Mouse (Mus musculus): Measurements from ENCODE around the gene Cx3cr1. TPM values are rescaled to one million over a fixed set of nuclear protein-coding genes. Genes with fewer than 3 reads are reported as not detected.

Cx3cr1 gene
- total RNA-seq (2021) (1 to 10 TPM; 1.2 to 3.7 TPM), polyA plus RNA-seq (2012; rRNA removed) (4.4 and 6.4 TPM in 2 replicates)
- long read RNA-seq, partial matches to known transcripts: 0 of 4 reads
- long read RNA-seq, other reads (novel, unspliced or antisense): 4 of 4 reads

GRCm38 (mm10) chr9:120069779-120070178 lies at the start of gene Cx3cr1:
Gene Cx3cr1 (minus strand): TSS chr9:120069879.
- Histone ChIP-seq H3K27me3 (ENCODE audit: control insufficient read depth, insufficient read depth, low read length) (no peaks in the 10 kb centered on the region), H3K79me2 (replicated peaks; ENCODE audit: control insufficient read depth, insufficient read depth, low read length) (no peaks in the 10 kb centered on the region), H3K27ac (no peak within 1 kb of the TSS), H3K4me3 (no peak within 1 kb of the TSS), H3K4me1 (ENCODE audit: control insufficient read depth, insufficient read depth, low read length) (0 out of 2 replicates have a peak, but pooled peaks cover 1% of the 10 kb centered on the region), H3K36me3 (ENCODE audit: control insufficient read depth, insufficient read depth, low read length) (no peaks in the 10 kb centered on the region), H3K9ac (ENCODE audit: low read depth, low read length) (no peak within 1 kb of the TSS)
- TF ChIP-seq EP300 (IDR thresholded peaks at IDR 0.05; ENCODE audit: insufficient read depth, low read depth, low read length): no peak
- TF ChIP-seq POLR2A (IDR thresholded peaks at IDR 0.05; ENCODE audit: insufficient read depth, low read depth, low read length): no peak
- TF ChIP-seq CTCF (IDR thresholded peaks at IDR 0.05): no peak
- 82% methylated on average over 11 of the region's 11 CpGs for WGBS
- intact Hi-C loops (cut with DNase I): no loop called here
- DNase-seq: no peak

GRCm38 (mm10) chr9:120118212-120118611 lies 48.5 kb upstream of the Cx3cr1 start:
- Histone ChIP-seq H3K9ac (ENCODE audit: low read depth, low read length) (no peak overlapping the region), H3K27me3 (ENCODE audit: control insufficient read depth, insufficient read depth, low read length) (no peaks in the 10 kb centered on the region), H3K79me2 (replicated peaks; ENCODE audit: control insufficient read depth, insufficient read depth, low read length) (peaks cover 3% of the 10 kb centered on the region), H3K27ac (no peak overlapping the region), H3K4me3 (no peak overlapping the region), H3K36me3 (ENCODE audit: control insufficient read depth, insufficient read depth, low read length) (no peaks in the 10 kb centered on the region), H3K4me1 (ENCODE audit: control insufficient read depth, insufficient read depth, low read length) (peaks cover 2% of the 10 kb centered on the region; the same call in 1 of the 2 replicates)
- TF ChIP-seq CTCF (IDR thresholded peaks at IDR 0.05) (no peak), POLR2A (IDR thresholded peaks at IDR 0.05; ENCODE audit: insufficient read depth, low read depth, low read length) (no peak), EP300 (IDR thresholded peaks at IDR 0.05; ENCODE audit: insufficient read depth, low read depth, low read length) (no peak)
- DNase-seq: no peak
- intact Hi-C loops (cut with DNase I): no loop called here
- 88% methylated on average over 4 of the region's 4 CpGs for WGBS

- DNase-seq: no peak
- no peak for TF ChIP-seq CTCF (IDR thresholded peaks at IDR 0.05)
- TF ChIP-seq EP300 (IDR thresholded peaks at IDR 0.05; ENCODE audit: insufficient read depth, low read depth, low read length): no peak
- TF ChIP-seq POLR2A (IDR thresholded peaks at IDR 0.05; ENCODE audit: insufficient read depth, low read depth, low read length): no peak
- 80% methylated on average over 8 of the region's 8 CpGs for WGBS
- Histone ChIP-seq H3K4me3 (no peak overlapping the region), H3K36me3 (ENCODE audit: control insufficient read depth, insufficient read depth, low read length) (no peaks in the 10 kb centered on the region), H3K9ac (ENCODE audit: low read depth, low read length) (no peak overlapping the region), H3K27me3 (ENCODE audit: control insufficient read depth, insufficient read depth, low read length) (no peaks in the 10 kb centered on the region), H3K27ac (no peak overlapping the region), H3K4me1 (ENCODE audit: control insufficient read depth, insufficient read depth, low read length) (peaks cover 2% of the 10 kb centered on the region; the same call in 1 of the 2 replicates), H3K79me2 (replicated peaks; ENCODE audit: control insufficient read depth, insufficient read depth, low read length) (peaks cover 6% of the 10 kb centered on the region)
- intact Hi-C loops (cut with DNase I): no loop called here
These were observed 46.5 kb upstream of the Cx3cr1 start for GRCm38 (mm10) chr9:120116184-120116624.

GRCm38 (mm10) chr9:120115580-120115979 lies 45.9 kb upstream of the Cx3cr1 start:
- WGBS: 65% methylated on average over 5 of the region's 5 CpGs
- H3K9ac ChIP-seq (ENCODE audit: low read depth, low read length): no peak overlapping the region

GRCm38 (mm10) chr9:120114789-120115151 lies 45.1 kb upstream of the Cx3cr1 start:
- TF ChIP-seq EP300 (IDR thresholded peaks at IDR 0.05; ENCODE audit: insufficient read depth, low read depth, low read length) (no peak), CTCF (IDR thresholded peaks at IDR 0.05) (no peak), POLR2A (IDR thresholded peaks at IDR 0.05; ENCODE audit: insufficient read depth, low read depth, low read length) (no peak)
- Histone ChIP-seq H3K4me3 (no peak overlapping the region), H3K4me1 (ENCODE audit: control insufficient read depth, insufficient read depth, low read length) (peaks cover 2% of the 10 kb centered on the region; the same call in 1 of the 2 replicates), H3K36me3 (ENCODE audit: control insufficient read depth, insufficient read depth, low read length) (no peaks in the 10 kb centered on the region), H3K27ac (no peak overlapping the region), H3K27me3 (ENCODE audit: control insufficient read depth, insufficient read depth, low read length) (no peaks in the 10 kb centered on the region), H3K79me2 (replicated peaks; ENCODE audit: control insufficient read depth, insufficient read depth, low read length) (peaks cover 6% of the 10 kb centered on the region), H3K9ac (ENCODE audit: low read depth, low read length) (no peak overlapping the region)
- WGBS: 85% methylated on average over 2 of the region's 2 CpGs
- intact Hi-C loops (cut with DNase I): no loop called here
- no peak for DNase-seq

More at GRCm38 (mm10) chr9:120115580-120115979, 45.9 kb upstream of the Cx3cr1 start:
- Histone ChIP-seq H3K27me3 (ENCODE audit: control insufficient read depth, insufficient read depth, low read length) (no peaks in the 10 kb centered on the region), H3K4me3 (no peak overlapping the region), H3K79me2 (replicated peaks; ENCODE audit: control insufficient read depth, insufficient read depth, low read length) (peaks cover 6% of the 10 kb centered on the region), H3K36me3 (ENCODE audit: control insufficient read depth, insufficient read depth, low read length) (no peaks in the 10 kb centered on the region), H3K27ac (no peak overlapping the region), H3K4me1 (ENCODE audit: control insufficient read depth, insufficient read depth, low read length) (peaks cover 2% of the 10 kb centered on the region; the same call in 1 of the 2 replicates)
- no peak for DNase-seq
- intact Hi-C loops (cut with DNase I): no loop called here
- TF ChIP-seq POLR2A (IDR thresholded peaks at IDR 0.05; ENCODE audit: insufficient read depth, low read depth, low read length) (no peak), CTCF (IDR thresholded peaks at IDR 0.05) (no peak), EP300 (IDR thresholded peaks at IDR 0.05; ENCODE audit: insufficient read depth, low read depth, low read length) (no peak)

GRCm38 (mm10) chr9:120114051-120114788 lies 44.5 kb upstream of the Cx3cr1 start:
- no peak overlapping the region for H3K27ac ChIP-seq
- no peaks in the 10 kb centered on the region for H3K36me3 ChIP-seq (ENCODE audit: control insufficient read depth, insufficient read depth, low read length)
- peaks cover 6% of the 10 kb centered on the region for H3K79me2 ChIP-seq (replicated peaks; ENCODE audit: control insufficient read depth, insufficient read depth, low read length)
- no peak overlapping the region for H3K4me3 ChIP-seq
- DNase-seq: no peak
- H3K4me1 ChIP-seq (ENCODE audit: control insufficient read depth, insufficient read depth, low read length): peaks cover 2% of the 10 kb centered on the region; the same call in 1 of the 2 replicates
- intact Hi-C loops (cut with DNase I): no loop called here
- H3K27me3 ChIP-seq (ENCODE audit: control insufficient read depth, insufficient read depth, low read length): no peaks in the 10 kb centered on the region
- TF ChIP-seq POLR2A (IDR thresholded peaks at IDR 0.05; ENCODE audit: insufficient read depth, low read depth, low read length): no peak
- no peak for TF ChIP-seq CTCF (IDR thresholded peaks at IDR 0.05)
- no peak for TF ChIP-seq EP300 (IDR thresholded peaks at IDR 0.05; ENCODE audit: insufficient read depth, low read depth, low read length)
- no peak overlapping the region for H3K9ac ChIP-seq (ENCODE audit: low read depth, low read length)
- 82% methylated on average over 17 of the region's 17 CpGs for WGBS
